Comparison of ENCODE assay signal across 8 mouse cellular contexts in the genomic region with DNA sequence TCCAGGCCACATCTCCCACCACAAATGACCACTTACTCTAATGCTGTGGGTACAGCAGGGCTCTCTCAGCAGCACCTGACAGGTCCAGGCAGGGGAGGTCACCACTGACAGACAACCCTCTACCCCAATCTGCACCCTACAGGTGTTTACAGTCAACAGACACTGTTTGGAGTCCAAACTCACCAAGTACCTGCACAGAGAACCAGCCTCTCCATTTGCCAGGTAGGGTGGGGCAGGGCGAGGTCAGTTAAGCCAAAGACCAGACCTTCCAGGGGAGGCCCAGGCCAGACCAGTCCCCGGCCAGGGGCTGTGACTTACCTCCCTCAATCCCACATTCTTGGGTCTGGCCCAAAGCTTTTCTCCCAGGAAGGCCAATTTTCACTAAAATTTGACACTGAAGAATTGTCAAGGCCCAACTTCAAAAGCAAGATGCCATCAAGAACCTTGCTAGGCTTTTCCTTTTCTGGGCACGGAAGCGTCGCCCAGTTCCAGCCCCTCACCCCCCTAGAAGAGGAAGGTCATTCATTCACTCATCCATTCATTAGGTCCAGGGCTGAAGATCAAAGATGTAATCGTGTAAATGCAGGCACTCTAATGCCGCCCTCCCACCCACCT. TPM values are rescaled to one million over a fixed set of nuclear protein-coding genes. Genes with fewer than 3 reads are reported as not detected.
A peak's percentile ranks its signal among the peaks of the same experiment; 100 is the strongest.
DNase-seq lines count a peak whose midpoint lies in the region; ATAC-seq and TF ChIP-seq lines count a peak whose summit lies in the region.

No protein-coding gene starts in this region.

- no peak for TF ChIP-seq POLR2A in cortical plate, adult 2 months (IDR thresholded peaks at IDR 0.05; ENCODE audit: extremely low read depth, insufficient read depth, low read length)

- peak overlapping the region; percentile 93 for H3K4me3 ChIP-seq in cortical plate, adult 2 months (ENCODE audit: insufficient read depth, low read length)
- H3K4me3 ChIP-seq in intestine, embryonic 14.5 days (ENCODE audit: low read depth, low read length): peak overlapping the region; percentile 74
- H3K4me3 ChIP-seq in midbrain, embryonic 16.5 days (ENCODE audit: low read depth, low read length): peak overlapping the region; percentile 75

- no peak for TF ChIP-seq CTCF in cortical plate, adult 2 months (IDR thresholded peaks at IDR 0.05; ENCODE audit: extremely low read depth, insufficient read depth, low read length)

- H3K9me3 ChIP-seq in intestine, embryonic 14.5 days (ENCODE audit: control insufficient read depth, low read length): no peaks in the 10 kb centered on the region
- H3K9me3 ChIP-seq in midbrain, embryonic 16.5 days (replicated peaks; ENCODE audit: control insufficient read depth, low read length, poor library complexity, severe bottlenecking): no peaks in the 10 kb centered on the region

- WGBS in intestine, embryonic 14.5 days: 49% methylated on average over 7 of the region's 7 CpGs
- WGBS in midbrain, embryonic 16.5 days: 63% methylated on average over 7 of the region's 7 CpGs

- peak overlapping the region; percentile 84 for H3K9ac ChIP-seq in intestine, embryonic 14.5 days (ENCODE audit: low read length)
- H3K9ac ChIP-seq in midbrain, embryonic 16.5 days (ENCODE audit: low read depth, low read length): peak overlapping the region; percentile 90

- H3K27ac ChIP-seq in cortical plate, adult 2 months (ENCODE audit: insufficient read depth, low read length): no peak overlapping the region
- peak overlapping the region; percentile 94; the same call in 1 of the 2 replicates for H3K27ac ChIP-seq in intestine, embryonic 14.5 days (ENCODE audit: low read depth)
- H3K27ac ChIP-seq in midbrain, embryonic 16.5 days (ENCODE audit: low read length): peak overlapping the region; percentile 99

- H3K27me3 ChIP-seq in intestine, embryonic 14.5 days (replicated peaks; ENCODE audit: control insufficient read depth, insufficient read depth, low read length): no peaks in the 10 kb centered on the region
- H3K27me3 ChIP-seq in midbrain, embryonic 16.5 days (ENCODE audit: control insufficient read depth, insufficient read depth, low read depth, low read length): no peaks in the 10 kb centered on the region

- ATAC-seq in intestine, embryonic 14.5 days (replicated peaks; ENCODE audit: low FRiP score, low TSS enrichment, low read depth): no peak
- ATAC-seq in midbrain, embryonic 16.5 days: no peak

- intact Hi-C loops in gastrocnemius, postnatal 14 days (cut with DNase I; ENCODE audit: low total_unique reads): no loop called here
- intact Hi-C loops in left cerebral cortex, postnatal 14 days (cut with DNase I): loop anchor here (5.0 kb wide), 1 partner anchor 39 kb away; a partner anchor contains a TSS

- H3K4me2 ChIP-seq in intestine, embryonic 14.5 days (ENCODE audit: low read length): peak overlapping the region; percentile 88
- peak overlapping the region; percentile 82 for H3K4me2 ChIP-seq in midbrain, embryonic 16.5 days (ENCODE audit: low read length)

- peaks cover 7% of the 10 kb centered on the region; the same call in 1 of the 2 replicates for H3K4me1 ChIP-seq in cortical plate, adult 2 months (ENCODE audit: control insufficient read depth, insufficient read depth, low read length)
- H3K4me1 ChIP-seq in intestine, embryonic 14.5 days (replicated peaks; ENCODE audit: control insufficient read depth, insufficient read depth, low read length): peaks cover 14% of the 10 kb centered on the region
- peaks cover 28% of the 10 kb centered on the region for H3K4me1 ChIP-seq in midbrain, embryonic 16.5 days (ENCODE audit: control insufficient read depth, insufficient read depth, low read length)

- DNase-seq in kidney, adult 18-20 months: peak; percentile 28
- no peak for DNase-seq in kidney, postnatal 14 days
- DNase-seq in intestine, embryonic 14.5 days (ENCODE audit: low spot score): no peak
- DNase-seq in gastrocnemius, postnatal 14 days: no peak
- no peak for DNase-seq in right cerebral cortex, postnatal 4 days
- DNase-seq in left cerebral cortex, postnatal 14 days (ENCODE audit: low spot score in 2 of 2): no peak

- peaks cover 31% of the 10 kb centered on the region for H3K36me3 ChIP-seq in intestine, embryonic 14.5 days (ENCODE audit: control insufficient read depth, insufficient read depth, low read length)
- H3K36me3 ChIP-seq in midbrain, embryonic 16.5 days (ENCODE audit: control insufficient read depth, insufficient read depth, low read length): no peaks in the 10 kb centered on the region

RNA-seq across cellular contexts. Expression of a gene that starts 1.5 kb away (rescaled TPM):
- polyA plus RNA-seq in cortical plate, adult 2 months (2012; rRNA removed): 2,699 and 2,818 TPM in 2 replicates
- polyA plus RNA-seq in intestine, embryonic 14.5 days (2014; fragmentation: Nextera tagmentation; extraction: Ambion mirVana): 556 and 564 TPM in 2 replicates
- 1,371 and 1,629 TPM in 2 replicates for polyA plus RNA-seq in midbrain, embryonic 16.5 days (2015; fragmentation: Nextera tagmentation; extraction: Ambion mirVana)
- 100 to 1,000 TPM; 167 to 178 TPM for total RNA-seq in gastrocnemius, postnatal 14 days (2021)
- 1,000 to 10,000 TPM; 1,506 to 1,590 TPM for total RNA-seq in left cerebral cortex, postnatal 14 days (2021)

RNA-seq across cellular contexts. Expression of a gene that starts 4.4 kb away (rescaled TPM):
- polyA plus RNA-seq in cortical plate, adult 2 months (2012; rRNA removed): 33.6 and 36.5 TPM in 2 replicates
- polyA plus RNA-seq in intestine, embryonic 14.5 days (2014; fragmentation: Nextera tagmentation; extraction: Ambion mirVana): 27.1 and 28.0 TPM in 2 replicates
- polyA plus RNA-seq in midbrain, embryonic 16.5 days (2015; fragmentation: Nextera tagmentation; extraction: Ambion mirVana): 31.1 and 31.6 TPM in 2 replicates
- total RNA-seq in gastrocnemius, postnatal 14 days (2021): 10 to 100 TPM in 1 of 2 experiments, 1 to 10 TPM in 1; 9.5 to 13.5 TPM
- total RNA-seq in left cerebral cortex, postnatal 14 days (2021): 10 to 100 TPM; 32.4 to 36.1 TPM

RNA-seq across cellular contexts. Expression of a gene that starts 17.3 kb away (rescaled TPM):
- polyA plus RNA-seq in cortical plate, adult 2 months (2012; rRNA removed): 42.5 and 44.8 TPM in 2 replicates
- 35.3 and 39.2 TPM in 2 replicates for polyA plus RNA-seq in intestine, embryonic 14.5 days (2014; fragmentation: Nextera tagmentation; extraction: Ambion mirVana)
- 69.2 and 78.5 TPM in 2 replicates for polyA plus RNA-seq in midbrain, embryonic 16.5 days (2015; fragmentation: Nextera tagmentation; extraction: Ambion mirVana)
- 10 to 100 TPM; 39.5 to 41.3 TPM for total RNA-seq in gastrocnemius, postnatal 14 days (2021)
- total RNA-seq in left cerebral cortex, postnatal 14 days (2021): 10 to 100 TPM; 89.4 to 95.5 TPM

RNA-seq across cellular contexts. Expression of a gene that starts 37.4 kb away (rescaled TPM):
- polyA plus RNA-seq in cortical plate, adult 2 months (2012; rRNA removed): 62.7 and 72.7 TPM in 2 replicates
- polyA plus RNA-seq in intestine, embryonic 14.5 days (2014; fragmentation: Nextera tagmentation; extraction: Ambion mirVana): 4.8 and 5.8 TPM in 2 replicates
- polyA plus RNA-seq in midbrain, embryonic 16.5 days (2015; fragmentation: Nextera tagmentation; extraction: Ambion mirVana): 30.6 and 30.8 TPM in 2 replicates
- total RNA-seq in gastrocnemius, postnatal 14 days (2021): 1 to 10 TPM; 3.4 to 3.5 TPM
- total RNA-seq in left cerebral cortex, postnatal 14 days (2021): 10 to 100 TPM; 71.1 to 72.5 TPM

RNA-seq across cellular contexts. Expression of a gene that starts 41.3 kb away (rescaled TPM):
- polyA plus RNA-seq in cortical plate, adult 2 months (2012; rRNA removed): 5.5 and 6.8 TPM in 2 replicates
- polyA plus RNA-seq in intestine, embryonic 14.5 days (2014; fragmentation: Nextera tagmentation; extraction: Ambion mirVana): 7.8 and 8.7 TPM in 2 replicates
- polyA plus RNA-seq in midbrain, embryonic 16.5 days (2015; fragmentation: Nextera tagmentation; extraction: Ambion mirVana): 3.9 and 4.4 TPM in 2 replicates
- 1 to 10 TPM in 1 of 2 experiments, under 1 TPM in 1; 0.86 to 1.1 TPM for total RNA-seq in gastrocnemius, postnatal 14 days (2021)
- total RNA-seq in left cerebral cortex, postnatal 14 days (2021): 10 to 100 TPM; 11.0 to 12.6 TPM
